Mouse (Mus musculus): ENCODE data around the gene Sgca. TPM values are rescaled to one million over a fixed set of nuclear protein-coding genes. Genes with fewer than 3 reads are reported as not detected.
A peak's percentile ranks its signal among the peaks of the same experiment; 100 is the strongest.

The Sgca gene
- total and polyA plus RNA-seq, 3 experiments = 149 to 1,504 (median 200) TPM

- no peaks in the 10 kb centered on the region for H3K4me1 ChIP-seq (ENCODE audit: control insufficient read depth, insufficient read depth, low read length)
- no peaks in the 10 kb centered on the region for H3K27me3 ChIP-seq (ENCODE audit: control insufficient read depth, insufficient read depth, low read length)
Measured at GRCm38 (mm10) chr11:94943054-94943453, 33.1 kb downstream of the Sgca start.

DNA sequence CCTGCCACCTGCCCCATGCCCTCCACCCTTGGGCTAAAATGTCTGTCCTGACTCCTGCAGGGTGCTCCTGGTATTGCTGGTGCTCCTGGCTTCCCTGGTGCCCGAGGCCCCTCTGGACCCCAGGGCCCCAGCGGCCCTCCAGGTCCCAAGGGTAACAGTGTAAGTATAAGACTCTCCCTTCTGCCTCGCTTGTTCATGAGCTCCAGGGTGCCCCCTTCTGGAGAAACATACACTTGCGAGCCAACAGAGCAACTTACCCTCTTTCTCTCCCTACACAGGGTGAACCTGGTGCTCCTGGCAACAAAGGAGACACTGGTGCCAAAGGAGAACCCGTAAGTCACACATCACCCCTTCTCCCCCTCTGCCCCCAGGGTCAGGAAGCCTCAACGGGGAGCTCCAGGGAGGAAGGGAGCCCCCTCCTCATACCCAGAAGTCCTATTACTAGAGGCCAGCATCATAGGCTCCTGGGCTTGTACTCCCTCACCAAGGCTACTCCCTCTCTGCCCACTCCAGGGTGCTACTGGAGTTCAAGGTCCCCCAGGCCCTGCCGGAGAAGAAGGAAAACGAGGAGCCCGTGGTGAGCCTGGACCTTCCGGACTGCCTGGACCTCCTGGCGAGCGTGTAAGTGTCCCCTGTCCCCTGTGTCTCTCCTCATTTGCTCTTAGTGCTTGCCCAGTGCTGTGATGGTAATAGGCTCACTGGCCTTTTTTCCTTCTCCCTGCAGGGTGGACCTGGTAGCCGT lies 33.7 kb downstream of the Sgca start:
- Histone ChIP-seq H3K9ac (ENCODE audit: low read depth, low read length) (no peak overlapping the region), H3K36me3 (ENCODE audit: control insufficient read depth, insufficient read depth, low read length) (no peaks in the 10 kb centered on the region), H3K27me3 (ENCODE audit: control insufficient read depth, insufficient read depth, low read length) (no peaks in the 10 kb centered on the region), H3K4me1 (ENCODE audit: control insufficient read depth, insufficient read depth, low read length) (0 out of 2 replicates have a peak, but pooled peaks cover 1% of the 10 kb centered on the region), H3K79me2 (replicated peaks; ENCODE audit: control insufficient read depth, insufficient read depth, low read length) (no peaks in the 10 kb centered on the region), H3K27ac (no peak overlapping the region), H3K4me3 (no peak overlapping the region)
- intact Hi-C loops (cut with DNase I) = no loop called here
- no peak for DNase-seq
- TF ChIP-seq CTCF (IDR thresholded peaks at IDR 0.05) = peak; percentile 79
- TF ChIP-seq POLR2A (IDR thresholded peaks at IDR 0.05; ENCODE audit: insufficient read depth, low read depth, low read length) = no peak
- TF ChIP-seq EP300 (IDR thresholded peaks at IDR 0.05; ENCODE audit: insufficient read depth, low read depth, low read length) = no peak
- WGBS = 37% methylated on average over 13 of the region's 13 CpGs

More at GRCm38 (mm10) chr11:94943054-94943453, 33.1 kb downstream of the Sgca start:
- no peaks in the 10 kb centered on the region for H3K79me2 ChIP-seq (replicated peaks; ENCODE audit: control insufficient read depth, insufficient read depth, low read length)
- DNase-seq = no peak
- H3K36me3 ChIP-seq (ENCODE audit: control insufficient read depth, insufficient read depth, low read length) = no peaks in the 10 kb centered on the region
- H3K9ac ChIP-seq (ENCODE audit: low read depth, low read length) = no peak overlapping the region
- intact Hi-C loops (cut with DNase I) = no loop called here
- H3K4me3 ChIP-seq = no peak overlapping the region
- no peak overlapping the region for H3K27ac ChIP-seq
- WGBS = 69% methylated on average over 15 of the region's 15 CpGs
- TF ChIP-seq CTCF (IDR thresholded peaks at IDR 0.05) (no peak), EP300 (IDR thresholded peaks at IDR 0.05; ENCODE audit: insufficient read depth, low read depth, low read length) (no peak), POLR2A (IDR thresholded peaks at IDR 0.05; ENCODE audit: insufficient read depth, low read depth, low read length) (no peak)

DNA sequence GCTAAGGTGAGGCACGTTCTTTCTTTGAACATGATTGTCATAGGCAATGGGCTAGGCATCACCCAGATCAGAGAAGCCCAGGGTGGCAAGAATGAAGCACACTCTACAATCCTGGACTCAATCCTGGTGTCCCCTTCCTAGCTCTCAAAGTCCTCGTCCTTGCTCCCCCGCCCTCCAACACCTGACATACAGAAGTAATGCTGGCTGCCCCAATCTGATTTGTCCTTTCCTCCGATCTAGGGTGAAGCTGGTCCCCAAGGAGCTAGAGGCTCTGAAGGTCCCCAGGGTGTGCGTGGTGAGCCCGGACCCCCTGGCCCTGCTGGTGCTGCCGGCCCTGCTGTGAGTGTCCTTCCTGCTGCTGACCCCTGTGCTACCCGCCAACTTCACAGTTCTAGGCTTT lies 34.4 kb downstream of the Sgca start:
- Histone ChIP-seq H3K4me3 (no peak overlapping the region), H3K79me2 (replicated peaks; ENCODE audit: control insufficient read depth, insufficient read depth, low read length) (no peaks in the 10 kb centered on the region), H3K27ac (no peak overlapping the region), H3K4me1 (ENCODE audit: control insufficient read depth, insufficient read depth, low read length) (0 out of 2 replicates have a peak, but pooled peaks cover 1% of the 10 kb centered on the region), H3K9ac (ENCODE audit: low read depth, low read length) (no peak overlapping the region), H3K36me3 (ENCODE audit: control insufficient read depth, insufficient read depth, low read length) (no peaks in the 10 kb centered on the region), H3K27me3 (ENCODE audit: control insufficient read depth, insufficient read depth, low read length) (no peaks in the 10 kb centered on the region)
- intact Hi-C loops (cut with DNase I) = loop anchor here (2.0 kb wide), 1 partner anchor 15 kb away; no protein-coding TSS in a partner anchor
- 76% methylated on average over 8 of the region's 8 CpGs for WGBS
- no peak for DNase-seq
- TF ChIP-seq CTCF (IDR thresholded peaks at IDR 0.05) = no peak
- no peak for TF ChIP-seq EP300 (IDR thresholded peaks at IDR 0.05; ENCODE audit: insufficient read depth, low read depth, low read length)
- no peak for TF ChIP-seq POLR2A (IDR thresholded peaks at IDR 0.05; ENCODE audit: insufficient read depth, low read depth, low read length)

DNA sequence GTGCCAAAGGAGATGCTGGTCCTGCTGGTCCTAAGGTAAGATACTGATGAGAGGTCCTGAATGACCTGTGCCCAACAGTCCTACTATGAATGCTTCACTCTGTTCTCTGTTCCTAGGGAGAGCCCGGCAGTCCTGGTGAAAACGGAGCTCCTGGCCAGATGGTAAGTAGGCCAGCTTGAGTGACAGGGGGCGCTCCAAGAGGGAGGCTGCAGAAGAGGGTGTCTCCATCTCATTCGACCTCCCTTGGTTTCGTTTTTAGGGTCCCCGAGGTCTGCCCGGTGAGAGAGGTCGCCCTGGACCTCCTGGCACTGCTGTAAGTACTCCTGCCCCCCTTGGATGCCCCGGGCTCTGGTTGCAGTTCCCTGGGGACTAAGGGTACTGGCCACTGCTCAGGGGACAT lies 35.0 kb downstream of the Sgca start:
- Histone ChIP-seq H3K79me2 (replicated peaks; ENCODE audit: control insufficient read depth, insufficient read depth, low read length) (no peaks in the 10 kb centered on the region), H3K27me3 (ENCODE audit: control insufficient read depth, insufficient read depth, low read length) (no peaks in the 10 kb centered on the region), H3K27ac (no peak overlapping the region), H3K36me3 (ENCODE audit: control insufficient read depth, insufficient read depth, low read length) (no peaks in the 10 kb centered on the region), H3K4me1 (ENCODE audit: control insufficient read depth, insufficient read depth, low read length) (0 out of 2 replicates have a peak, but pooled peaks cover 1% of the 10 kb centered on the region), H3K4me3 (no peak overlapping the region), H3K9ac (ENCODE audit: low read depth, low read length) (no peak overlapping the region)
- intact Hi-C loops (cut with DNase I) = loop anchor here (2.0 kb wide), 1 partner anchor 16 kb away; no protein-coding TSS in a partner anchor
- no peak for TF ChIP-seq CTCF (IDR thresholded peaks at IDR 0.05)
- no peak for TF ChIP-seq POLR2A (IDR thresholded peaks at IDR 0.05; ENCODE audit: insufficient read depth, low read depth, low read length)
- TF ChIP-seq EP300 (IDR thresholded peaks at IDR 0.05; ENCODE audit: insufficient read depth, low read depth, low read length) = no peak
- WGBS = 41% methylated on average over 9 of the region's 9 CpGs
- no peak for DNase-seq

- no peaks in the 10 kb centered on the region for H3K79me2 ChIP-seq (replicated peaks; ENCODE audit: control insufficient read depth, insufficient read depth, low read length)
- no peaks in the 10 kb centered on the region for H3K36me3 ChIP-seq (ENCODE audit: control insufficient read depth, insufficient read depth, low read length)
- peak; percentile 71 to 84 for DNase-seq
- 13% methylated on average over 4 of the region's 4 CpGs for WGBS
- H3K9ac ChIP-seq (ENCODE audit: low read depth, low read length) = no peak overlapping the region
- 0 out of 2 replicates have a peak, but pooled peaks cover 1% of the 10 kb centered on the region for H3K4me1 ChIP-seq (ENCODE audit: control insufficient read depth, insufficient read depth, low read length)
- no peak overlapping the region for H3K27ac ChIP-seq
- no peak overlapping the region for H3K4me3 ChIP-seq
- TF ChIP-seq POLR2A (IDR thresholded peaks at IDR 0.05; ENCODE audit: insufficient read depth, low read depth, low read length) = no peak
- TF ChIP-seq CTCF (IDR thresholded peaks at IDR 0.05) = peak; percentile 97
- 0 out of 2 replicates have a peak, but pooled peaks have one; percentile 60 for TF ChIP-seq EP300 (IDR thresholded peaks at IDR 0.05; ENCODE audit: insufficient read depth, low read depth, low read length)
- H3K27me3 ChIP-seq (ENCODE audit: control insufficient read depth, insufficient read depth, low read length) = no peaks in the 10 kb centered on the region
- intact Hi-C loops (cut with DNase I) = loop anchor here (1.0 to 5.0 kb wide), 3 partner anchors 31 to 103 kb away; partner anchors contain the start of gene Pdk2
Measured at GRCm38 (mm10) chr11:94939280-94939679, 36.8 kb downstream of the Sgca start.

DNA sequence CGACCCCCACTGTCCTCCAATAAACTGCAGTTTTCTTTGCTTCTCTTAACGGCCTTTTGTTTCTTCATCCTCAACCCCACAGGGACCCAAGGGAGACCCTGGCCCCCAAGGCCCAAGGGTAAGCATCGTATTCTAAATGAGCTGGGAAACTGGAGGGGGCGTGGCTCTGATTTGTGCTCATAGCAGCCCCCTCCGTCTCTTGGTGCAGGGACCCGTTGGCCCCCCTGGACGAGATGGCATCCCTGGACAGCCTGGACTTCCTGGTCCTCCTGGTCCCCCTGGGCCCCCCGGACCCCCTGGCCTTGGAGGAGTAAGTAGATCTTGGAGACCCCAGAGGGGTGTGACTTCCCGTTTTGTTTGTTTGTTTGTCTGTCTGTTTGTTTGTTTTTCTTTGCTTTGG lies 37.8 kb downstream of the Sgca start:
- Histone ChIP-seq H3K4me3 (peak overlapping the region; percentile 41), H3K4me1 (ENCODE audit: control insufficient read depth, insufficient read depth, low read length) (peaks cover 3% of the 10 kb centered on the region; the same call in 1 of the 2 replicates), H3K9ac (ENCODE audit: low read depth, low read length) (no peak overlapping the region), H3K79me2 (replicated peaks; ENCODE audit: control insufficient read depth, insufficient read depth, low read length) (no peaks in the 10 kb centered on the region), H3K27ac (no peak overlapping the region), H3K36me3 (ENCODE audit: control insufficient read depth, insufficient read depth, low read length) (no peaks in the 10 kb centered on the region), H3K27me3 (ENCODE audit: control insufficient read depth, insufficient read depth, low read length) (no peaks in the 10 kb centered on the region)
- TF ChIP-seq CTCF (IDR thresholded peaks at IDR 0.05) = no peak
- no peak for TF ChIP-seq POLR2A (IDR thresholded peaks at IDR 0.05; ENCODE audit: insufficient read depth, low read depth, low read length)
- no peak for TF ChIP-seq EP300 (IDR thresholded peaks at IDR 0.05; ENCODE audit: insufficient read depth, low read depth, low read length)
- intact Hi-C loops (cut with DNase I) = loop anchor here (2.0 to 5.0 kb wide), 2 partner anchors 63 to 104 kb away; partner anchors contain the start of gene Pdk2
- no peak for DNase-seq
- WGBS = 23% methylated on average over 9 of the region's 9 CpGs

All from heart, adult 2 months (tissue).